Comparison of ENCODE assay signal across 13 mouse cellular contexts in the genomic region with DNA sequence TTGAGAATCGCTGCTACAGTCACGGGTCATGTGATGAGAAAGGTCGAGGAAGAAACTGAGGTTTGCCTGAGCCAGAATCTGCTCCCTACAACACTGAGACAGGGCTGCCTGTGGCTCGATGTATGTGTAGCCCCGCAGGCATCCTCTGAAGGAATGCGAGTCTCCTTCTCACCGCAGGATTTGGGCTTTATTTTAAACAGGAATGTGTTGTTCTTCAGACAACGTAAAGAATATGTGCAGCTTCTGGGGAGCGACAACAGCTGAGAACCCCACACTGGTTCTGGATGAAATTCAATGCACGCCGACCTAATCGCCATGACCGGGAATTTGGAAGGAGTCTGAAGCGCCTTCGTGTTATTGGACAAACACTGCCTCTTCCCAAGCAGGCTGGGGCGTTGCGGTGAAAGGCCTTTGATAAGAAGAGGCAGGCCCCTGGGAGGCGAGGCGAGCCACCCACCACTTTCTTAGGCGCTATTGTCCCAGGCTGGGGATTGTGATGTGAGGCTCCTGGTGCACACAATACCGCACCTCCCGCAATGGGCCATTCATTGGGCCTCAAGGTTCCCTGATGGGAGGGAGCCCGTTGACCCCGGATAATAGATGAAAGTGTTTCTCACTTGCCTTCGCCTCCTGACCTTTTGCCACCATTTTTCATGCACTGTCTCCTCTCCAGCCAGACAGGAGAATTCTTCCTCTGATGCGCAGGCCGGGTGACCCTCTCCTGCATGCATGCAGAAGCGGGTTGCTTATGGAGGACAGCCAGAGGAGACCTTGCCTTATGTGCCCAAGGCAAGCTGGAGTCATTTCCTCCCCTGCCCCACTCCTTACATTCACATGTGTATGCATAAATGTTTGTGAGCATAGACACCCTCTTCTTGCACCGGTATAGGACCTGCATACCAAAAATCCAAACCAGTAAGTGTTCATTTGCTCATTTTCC.
DNase-seq lines count a peak whose midpoint lies in the region; ATAC-seq and TF ChIP-seq lines count a peak whose summit lies in the region.
"Had no signal": no experiment of that assay in that cellular context is flagged by ENCODE, and none has a peak within 500 bp of the region (broad histone marks: within the 10 kb centered on the region; RNA-seq: fewer than 3 reads in every experiment).

No protein-coding gene starts in this region.

- WGBS in heart, postnatal 0 days = 29% methylated on average over 29 of the region's 29 CpGs
- 35% methylated on average over 29 of the region's 29 CpGs for WGBS in heart, adult 2 months
- 11% methylated on average over 29 of the region's 29 CpGs for WGBS in embryonic facial prominence, embryonic 13.5 days
- WGBS in intestine, embryonic 15.5 days = 24% methylated on average over 29 of the region's 29 CpGs
- WGBS in neural tube, embryonic 13.5 days = 6% methylated on average over 29 of the region's 29 CpGs

- intact Hi-C loops in heart, adult 2 months (cut with DNase I) = no loop called here

- no peak for TF ChIP-seq EP300 in heart, postnatal 0 days (IDR thresholded peaks at IDR 0.05; ENCODE audit: low read depth)
- no peak for TF ChIP-seq EP300 in heart, adult 2 months (IDR thresholded peaks at IDR 0.05; ENCODE audit: insufficient read depth, low read depth, low read length)

- no peak for TF ChIP-seq CTCF in heart, postnatal 0 days (IDR thresholded peaks at IDR 0.05; ENCODE audit: low read depth)
- no peak for TF ChIP-seq CTCF in heart, adult 2 months (IDR thresholded peaks at IDR 0.05)

- H3K9me3 ChIP-seq in heart, postnatal 0 days (replicated peaks; ENCODE audit: control insufficient read depth, low read length) = no peaks in the 10 kb centered on the region
- H3K9me3 ChIP-seq in embryonic facial prominence, embryonic 13.5 days = no peaks in the 10 kb centered on the region
- no peaks in the 10 kb centered on the region for H3K9me3 ChIP-seq in intestine, embryonic 15.5 days
- H3K9me3 ChIP-seq in neural tube, embryonic 13.5 days = no peaks in the 10 kb centered on the region
- H3K9me3 ChIP-seq: liver, embryonic 15.5 days had no signal

- no peaks in the 10 kb centered on the region for H3K79me2 ChIP-seq in heart, adult 2 months (replicated peaks; ENCODE audit: control insufficient read depth, insufficient read depth, low read length)

- H3K4me2 ChIP-seq in heart, postnatal 0 days (ENCODE audit: low read depth, low read length) = peak overlapping the region; percentile 26
- H3K4me2 ChIP-seq in embryonic facial prominence, embryonic 13.5 days = peak overlapping the region; percentile 52
- peak overlapping the region; percentile 26; the same call in 1 of the 2 replicates for H3K4me2 ChIP-seq in intestine, embryonic 15.5 days (replicated peaks)
- peak overlapping the region; percentile 44 for H3K4me2 ChIP-seq in neural tube, embryonic 13.5 days
- H3K4me2 ChIP-seq: liver, embryonic 15.5 days had no signal

- H3K4me1 ChIP-seq in heart, postnatal 0 days (ENCODE audit: control insufficient read depth, insufficient read depth) = peaks cover 8% of the 10 kb centered on the region; the same call in 1 of the 2 replicates
- no peaks in the 10 kb centered on the region for H3K4me1 ChIP-seq in heart, adult 2 months (ENCODE audit: control insufficient read depth, insufficient read depth, low read length)
- peaks cover 13% of the 10 kb centered on the region for H3K4me1 ChIP-seq in embryonic facial prominence, embryonic 13.5 days
- peaks cover 8% of the 10 kb centered on the region; the same call in 1 of the 2 replicates for H3K4me1 ChIP-seq in intestine, embryonic 15.5 days (replicated peaks)
- peaks cover 18% of the 10 kb centered on the region for H3K4me1 ChIP-seq in neural tube, embryonic 13.5 days (replicated peaks)
- H3K4me1 ChIP-seq: liver, embryonic 15.5 days had no signal

- H3K9ac ChIP-seq in heart, postnatal 0 days (replicated peaks; ENCODE audit: low read depth, low read length) = no peak overlapping the region
- no peak overlapping the region for H3K9ac ChIP-seq in heart, adult 2 months (ENCODE audit: low read depth, low read length)
- H3K9ac ChIP-seq in embryonic facial prominence, embryonic 13.5 days = no peak overlapping the region
- no peak overlapping the region for H3K9ac ChIP-seq in intestine, embryonic 15.5 days
- peak overlapping the region; percentile 26; the same call in 1 of the 2 replicates for H3K9ac ChIP-seq in neural tube, embryonic 13.5 days
- H3K9ac ChIP-seq: liver, embryonic 15.5 days had no signal

- H3K4me3 ChIP-seq in heart, postnatal 0 days (ENCODE audit: low read depth, low read length) = 0 out of 2 replicates have a peak overlapping the region, but pooled peaks have one; percentile 7
- H3K4me3 ChIP-seq in heart, adult 2 months = no peak overlapping the region
- H3K4me3 ChIP-seq in embryonic facial prominence, embryonic 13.5 days = peak overlapping the region; percentile 9
- H3K4me3 ChIP-seq in intestine, embryonic 15.5 days (replicated peaks) = no peak overlapping the region
- peak overlapping the region; percentile 6; the same call in 1 of the 2 replicates for H3K4me3 ChIP-seq in neural tube, embryonic 13.5 days
- H3K4me3 ChIP-seq: liver, embryonic 15.5 days had no signal

- H3K36me3 ChIP-seq in heart, postnatal 0 days (replicated peaks; ENCODE audit: control insufficient read depth, insufficient read depth, low read length) = no peaks in the 10 kb centered on the region
- no peaks in the 10 kb centered on the region for H3K36me3 ChIP-seq in heart, adult 2 months (ENCODE audit: control insufficient read depth, insufficient read depth, low read length)
- H3K36me3 ChIP-seq in embryonic facial prominence, embryonic 13.5 days = no peaks in the 10 kb centered on the region
- no peaks in the 10 kb centered on the region for H3K36me3 ChIP-seq in intestine, embryonic 15.5 days
- H3K36me3 ChIP-seq in neural tube, embryonic 13.5 days = no peaks in the 10 kb centered on the region
- H3K36me3 ChIP-seq: liver, embryonic 15.5 days had no signal

- H3K27me3 ChIP-seq in heart, postnatal 0 days (ENCODE audit: control insufficient read depth, insufficient read depth, low read length) = no peaks in the 10 kb centered on the region
- H3K27me3 ChIP-seq in heart, adult 2 months (ENCODE audit: control insufficient read depth, insufficient read depth, low read length) = no peaks in the 10 kb centered on the region
- H3K27me3 ChIP-seq in embryonic facial prominence, embryonic 13.5 days = peaks cover 4% of the 10 kb centered on the region; the same call in 1 of the 2 replicates
- no peaks in the 10 kb centered on the region for H3K27me3 ChIP-seq in intestine, embryonic 15.5 days (replicated peaks)
- H3K27me3 ChIP-seq in neural tube, embryonic 13.5 days = 0 out of 2 replicates have a peak, but pooled peaks cover 6% of the 10 kb centered on the region
- H3K27me3 ChIP-seq: liver, embryonic 15.5 days had no signal

- DNase-seq in heart, postnatal 0 days (ENCODE audit: low spot score) = no peak
- no peak for DNase-seq in heart, adult 2 months
- no peak for DNase-seq in right cerebral cortex, postnatal 14 days
- no peak for DNase-seq in adrenal gland, adult 2 months
- DNase-seq: adrenal gland, postnatal 10 days; thymus, postnatal 14 days had no signal

- no peak overlapping the region for H3K27ac ChIP-seq in heart, postnatal 0 days (ENCODE audit: low read depth)
- H3K27ac ChIP-seq in heart, adult 2 months = no peak overlapping the region
- H3K27ac ChIP-seq in embryonic facial prominence, embryonic 13.5 days = no peak overlapping the region; the same call in 1 of the 2 replicates
- H3K27ac ChIP-seq in intestine, embryonic 15.5 days = no peak overlapping the region
- 0 out of 2 replicates have a peak overlapping the region, but pooled peaks have one; percentile 3 for H3K27ac ChIP-seq in neural tube, embryonic 13.5 days (replicated peaks)
- H3K27ac ChIP-seq: liver, embryonic 15.5 days had no signal

- ATAC-seq in heart, postnatal 0 days (ENCODE audit: insufficient read depth, low read depth) = no peak
- peak; percentile 59; the same call in 1 of the 2 replicates for ATAC-seq in embryonic facial prominence, embryonic 13.5 days (ENCODE audit: insufficient number of reproducible peaks, insufficient read depth, low FRiP score, low TSS enrichment, low read depth)
- ATAC-seq in intestine, embryonic 15.5 days = 0 out of 2 replicates have a peak, but pooled peaks have one; percentile 41
- ATAC-seq in neural tube, embryonic 13.5 days (ENCODE audit: low read depth) = peak; percentile 51
- no peak for ATAC-seq in monocyte, adult 5-6 weeks (replicated peaks; ENCODE audit: insufficient number of reproducible peaks, low FRiP score, low TSS enrichment, poor library complexity, severe bottlenecking)
- ATAC-seq: CD4-positive, CD25-positive, alpha-beta regulatory T cell, adult 4 months; inflammation-experienced regulatory T-cells, adult 6 months had no signal

- TF ChIP-seq POLR2A in heart, adult 2 months (IDR thresholded peaks at IDR 0.05; ENCODE audit: insufficient read depth, low read depth, low read length) = no peak

Comparison
In these comparisons a context has a peak if more than half of its experiments do, and no peak if none do; other contexts are left out.
1. H3K4me3 ChIP-seq: peak in heart, postnatal 0 days (single experiment), embryonic facial prominence, embryonic 13.5 days (single experiment) and neural tube, embryonic 13.5 days (single experiment); none in heart, adult 2 months (single experiment) and intestine, embryonic 15.5 days (single experiment).
2. ATAC-seq: peak in embryonic facial prominence, embryonic 13.5 days (single experiment), intestine, embryonic 15.5 days (single experiment) and neural tube, embryonic 13.5 days (single experiment); none in heart, postnatal 0 days (single experiment) and monocyte, adult 5-6 weeks (single experiment).
3. Peak in every context shown above with its lines, with median percentiles within 50 percentile points of each other: H3K4me2 ChIP-seq.